Mouse (Mus musculus) lung, postnatal 4 days (tissue): ENCODE results near the gene Riiad1.

Experiments
- DNase-seq, 2 experiments: peaks; one replicate each; pipeline ENCODE4 v3.0.0; 2021

Gene Riiad1

DNA sequence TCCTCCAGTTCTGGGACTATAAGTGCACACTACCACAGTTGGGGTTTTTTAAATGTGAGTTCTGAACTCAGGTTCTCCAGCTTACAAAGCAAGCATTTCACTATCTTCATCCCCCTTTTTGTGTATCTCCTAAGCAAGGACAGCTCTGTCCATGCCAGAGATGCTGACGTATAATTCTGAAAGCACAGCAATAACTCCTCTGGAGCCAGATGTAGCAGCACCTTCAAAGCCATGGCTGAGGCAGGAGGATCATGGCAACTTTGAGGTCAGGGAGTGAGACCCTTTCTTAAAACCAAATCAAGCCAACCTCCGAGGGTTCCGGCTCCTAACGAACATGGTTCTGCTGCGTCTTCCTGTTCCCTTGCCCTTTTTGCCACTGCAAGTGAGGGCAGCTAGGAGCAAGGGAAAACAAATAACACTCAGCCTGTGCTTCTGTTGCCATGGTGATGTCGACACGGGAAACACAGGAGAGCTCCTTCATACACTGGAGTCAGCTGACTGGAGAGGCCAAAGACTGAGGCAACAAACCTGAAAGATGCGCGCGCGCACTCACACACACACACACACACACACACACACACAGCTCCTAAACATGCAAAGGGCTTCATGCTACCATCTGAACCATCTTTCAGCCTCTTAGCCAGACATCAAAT, 16.1 kb downstream of the Riiad1 start:
- peak; percentile 31 to 54 for DNase-seq

DNA sequence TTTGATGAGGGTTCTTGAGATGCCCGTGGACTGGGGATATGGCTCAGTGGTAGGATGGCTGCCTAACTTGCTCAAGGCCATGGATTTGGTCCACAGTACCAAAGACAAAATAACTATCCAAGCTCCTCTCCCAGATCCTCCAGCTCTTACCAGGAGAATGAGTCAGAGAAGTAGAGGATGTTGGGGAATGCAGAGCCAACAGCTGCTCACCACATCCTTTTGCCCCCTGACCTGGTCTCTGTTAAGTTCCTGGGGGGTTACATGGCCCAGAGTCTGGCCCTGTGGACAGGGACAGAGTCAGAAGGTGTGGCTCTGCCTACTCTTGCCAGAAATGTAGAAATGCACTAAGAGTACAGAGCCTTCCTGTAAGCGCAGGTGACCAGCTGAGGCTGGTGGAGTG, 20.3 kb downstream of the Riiad1 start:
- DNase-seq = no peak

DNA sequence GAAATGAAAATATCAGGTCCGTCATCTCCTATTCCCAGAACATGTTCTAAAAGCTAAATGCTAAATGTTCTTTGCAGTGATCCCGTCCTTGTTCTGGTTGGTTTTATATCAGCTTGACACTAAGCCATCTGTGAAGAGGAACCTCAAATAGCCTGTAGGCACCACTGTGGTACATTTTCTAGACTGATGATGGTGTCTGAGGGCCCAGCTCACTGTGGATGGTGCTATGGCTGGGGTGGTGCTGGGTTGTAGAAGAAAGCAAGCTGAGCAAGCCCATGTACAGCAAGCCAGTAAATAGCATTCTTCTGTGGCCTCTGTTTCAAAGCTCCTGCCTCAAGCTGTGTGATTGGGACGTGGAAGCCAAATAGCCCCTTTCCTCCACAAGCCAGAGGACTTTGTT, 23.1 kb downstream of the Riiad1 start:
- DNase-seq = no peak

DNA sequence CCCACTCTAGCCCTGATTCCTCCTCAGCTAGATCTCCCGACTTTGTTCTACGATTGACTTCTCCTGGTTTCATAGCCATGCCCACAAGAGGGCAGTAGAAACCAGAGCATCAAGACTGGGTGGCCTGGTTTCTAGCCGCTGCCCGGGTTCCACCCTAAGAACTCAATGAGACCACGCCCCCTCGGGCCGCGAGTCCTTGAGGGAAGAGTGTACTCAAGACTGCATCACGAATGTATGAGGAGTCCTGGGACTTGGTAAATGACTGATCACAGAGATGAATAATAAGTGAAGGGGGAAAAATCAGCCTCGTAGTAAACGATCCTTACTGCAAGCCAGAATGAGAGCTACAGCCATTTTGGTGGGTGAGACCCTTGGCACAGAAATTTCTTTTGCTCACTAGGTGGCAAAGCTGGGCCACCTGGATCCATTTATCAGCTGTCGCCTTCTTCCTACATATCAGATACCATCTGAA, 23.6 kb downstream of the Riiad1 start:
- peak; percentile 85 to 86 for DNase-seq

DNA sequence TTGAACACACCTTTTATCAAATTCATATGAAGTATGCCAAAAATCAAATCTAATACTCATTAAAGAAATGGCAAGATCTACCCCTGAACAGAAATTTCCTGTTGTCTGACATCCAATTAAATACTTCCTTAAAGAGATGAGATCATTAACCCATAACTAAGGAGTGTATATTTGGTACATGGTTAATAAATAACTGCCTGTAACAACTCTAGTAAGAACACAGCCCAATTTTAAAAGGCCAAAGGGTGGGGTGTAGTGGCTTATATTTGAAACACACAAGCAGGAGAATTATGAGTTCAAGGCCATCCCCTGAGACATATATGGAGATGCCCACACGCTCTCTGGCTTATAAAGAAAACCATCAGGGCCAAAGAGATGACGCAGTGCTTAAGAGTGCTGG, 30.8 kb downstream of the Riiad1 start:
- DNase-seq = no peak

DNA sequence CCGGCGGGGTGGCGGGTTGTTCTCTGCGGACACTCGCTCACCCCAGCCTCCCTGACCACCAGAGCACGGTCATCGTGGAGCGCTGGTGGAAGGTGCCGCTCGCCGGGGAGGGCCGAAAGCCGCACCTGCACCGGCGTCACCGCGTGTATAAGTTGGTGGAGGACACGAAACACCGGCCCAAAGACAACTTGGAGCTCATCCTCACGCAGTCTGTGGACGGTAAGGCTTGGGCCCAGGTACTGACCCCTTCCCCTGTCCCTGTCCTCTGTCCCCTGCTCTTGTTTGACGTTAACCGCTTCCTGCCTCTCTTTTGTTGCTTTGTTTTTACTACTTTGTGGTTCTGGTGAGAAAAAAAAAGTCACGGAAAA, 36.6 kb downstream of the Riiad1 start, which contains the start of gene Oaz3:
Oaz3 (minus strand) TSS at position 319 of the 368 bp plus-strand sequence.
- DNase-seq = no peak

DNA sequence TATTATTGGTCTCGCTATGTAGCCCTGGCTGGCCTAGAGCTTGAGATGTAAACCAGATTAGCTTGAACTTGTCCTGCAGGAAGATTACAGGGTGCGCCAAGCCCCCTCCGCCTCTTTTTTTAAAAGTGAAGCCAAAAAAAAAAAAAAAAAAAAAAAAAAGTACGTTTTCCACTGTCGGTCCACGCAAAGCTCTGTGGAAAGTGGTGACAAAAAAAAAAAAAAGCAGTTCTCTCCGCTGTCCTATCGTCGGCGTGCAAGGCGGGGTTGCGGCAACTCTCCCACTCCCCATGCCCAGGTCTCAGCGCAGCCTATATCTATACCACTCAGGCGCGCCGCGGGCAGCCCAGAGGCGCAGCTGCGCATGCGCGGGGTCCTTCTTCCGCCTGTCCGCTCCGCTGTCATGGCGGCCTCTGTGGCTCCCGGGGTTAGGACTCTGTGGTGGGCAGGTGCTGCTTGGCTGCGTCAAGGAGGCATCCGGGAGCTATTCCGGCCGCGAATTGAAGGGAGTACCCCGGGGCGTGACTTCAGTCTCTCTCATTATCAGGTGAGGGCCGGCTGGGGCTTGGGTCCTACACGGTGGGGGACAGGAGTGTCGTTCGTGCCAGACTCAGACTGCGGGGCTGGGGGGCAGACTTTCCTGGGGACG, 37.1 kb downstream of the Riiad1 start, which contains the start of gene Mrpl9:
Mrpl9 (plus strand) TSS at position 368 of the 646 bp plus-strand sequence.
- DNase-seq = peak; percentile 96

DNA sequence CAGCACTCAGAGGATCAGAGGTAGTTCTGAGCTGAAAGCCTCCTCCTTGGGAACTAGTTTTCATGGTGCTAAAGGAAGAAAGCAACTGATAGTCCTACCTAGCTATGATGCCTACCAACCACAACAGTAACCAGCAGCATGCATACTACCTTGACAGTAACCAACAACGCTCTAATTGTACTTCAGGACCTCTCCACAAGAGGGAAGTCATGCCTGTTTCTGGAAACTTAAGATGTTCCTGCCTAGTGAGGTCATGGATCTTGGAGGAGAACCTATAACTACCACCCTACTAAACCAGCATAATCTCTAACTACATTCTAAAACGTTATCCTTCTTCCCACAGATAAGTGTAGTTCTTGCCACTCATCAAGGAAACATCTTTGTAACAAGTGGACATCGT, 39.0 kb downstream of the Riiad1 start:
- DNase-seq = peak in 1 of 2 experiments; percentile 14

DNA sequence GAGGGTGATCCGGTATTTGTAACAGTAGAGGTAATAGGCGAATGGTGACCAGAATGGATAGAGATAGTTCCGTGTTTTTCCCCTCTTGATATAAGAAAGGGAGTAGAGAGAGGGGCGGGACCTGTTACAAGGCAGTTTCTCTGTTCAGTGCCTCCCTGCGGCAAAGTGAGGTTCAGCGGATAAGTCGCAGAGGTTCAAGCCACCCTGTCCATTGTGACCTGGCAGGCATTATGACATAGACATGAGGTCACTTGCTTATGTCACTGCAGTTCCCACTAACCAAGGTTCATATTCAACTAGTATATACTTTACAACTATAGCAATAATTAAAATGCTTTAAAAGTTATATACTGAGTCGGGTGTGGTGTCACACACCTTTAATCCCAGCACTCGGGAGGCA, 43.7 kb downstream of the Riiad1 start:
- no peak for DNase-seq

DNA sequence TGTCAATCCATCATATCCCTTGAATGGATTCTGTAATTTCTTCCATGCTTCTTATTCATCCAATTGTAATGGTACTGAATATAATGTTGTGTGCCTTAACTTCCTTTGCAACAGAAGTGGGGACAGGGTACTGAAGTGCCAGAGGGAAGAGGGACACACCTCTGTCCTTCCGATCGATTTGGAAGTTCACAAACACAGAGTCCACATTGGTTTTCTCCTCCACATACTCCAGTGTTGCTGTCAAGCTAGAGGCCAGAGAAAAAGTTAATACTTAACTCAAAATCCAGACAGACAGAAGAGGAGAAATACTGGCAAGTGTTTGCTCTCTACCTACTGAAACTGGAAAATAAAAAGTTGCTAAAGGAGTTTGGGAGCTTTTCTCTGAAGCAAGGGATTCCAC, 45.8 kb downstream of the Riiad1 start:
- DNase-seq = no peak

DNA sequence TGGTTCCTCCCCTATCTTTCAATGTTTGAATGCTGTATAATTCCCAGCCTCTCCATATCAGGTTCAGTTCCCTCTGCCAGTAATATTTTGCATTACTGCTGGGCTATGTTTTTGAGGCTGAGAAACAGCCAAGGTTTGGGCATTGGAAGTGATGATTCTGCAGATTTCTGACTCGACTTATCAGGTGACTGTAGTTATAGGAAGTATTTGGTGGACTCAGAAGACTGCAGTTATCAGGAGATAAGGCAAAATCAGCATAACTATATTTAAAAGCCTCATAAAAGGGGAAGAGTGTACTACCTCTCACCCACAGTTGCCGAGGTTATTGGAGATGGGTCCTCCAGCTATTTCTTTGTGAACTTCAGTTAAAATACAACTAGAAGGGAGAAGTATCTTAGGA, 49.2 kb downstream of the Riiad1 start:
- DNase-seq = no peak
